Mouse (Mus musculus) left cerebral cortex, postnatal 4 days (tissue): ENCODE measurements around the gene Dll4. TPM values are rescaled to one million over a fixed set of nuclear protein-coding genes. Genes with fewer than 3 reads are reported as not detected.

Experiments
- DNase-seq: peaks from one replicate; pipeline ENCODE4 v3.0.0-alpha.2; 2022
- intact Hi-C: fragments of 180-260 bp; cut with DNase I; formaldehyde crosslinking; loops from one replicate; pipeline ENCODE4 v1.15.1; 2025
- total RNA-seq, 2 experiments: library from RNA; stranded (reverse); gene quantifications; 2 replicates each; pipeline ENCODE4 v1.2.3; 2021

The Dll4 gene
- total RNA-seq, 2 experiments from 2014 or later: 5.3 to 6.8 TPM

DNA sequence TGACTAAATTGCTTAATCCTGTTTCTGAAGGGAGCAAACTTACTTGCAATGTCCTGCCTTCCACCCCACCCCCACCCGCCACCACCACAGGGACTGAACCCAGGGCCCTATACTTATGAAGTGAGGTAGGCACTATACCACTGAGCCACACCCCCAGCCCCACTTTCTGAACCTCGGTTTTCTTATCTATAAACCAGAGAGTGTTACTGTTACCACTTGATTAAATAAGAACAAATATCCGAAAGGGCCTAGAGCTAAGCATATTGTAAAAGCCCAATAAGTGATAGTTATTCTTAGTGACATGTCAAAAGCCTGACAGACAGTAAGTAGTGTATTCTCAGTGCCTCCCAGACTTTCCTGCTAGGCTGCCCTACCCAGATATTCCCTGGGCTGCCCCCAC, 21.2 kb upstream of the Dll4 start:
- intact Hi-C loops: no loop called here
- no peak for DNase-seq

DNA sequence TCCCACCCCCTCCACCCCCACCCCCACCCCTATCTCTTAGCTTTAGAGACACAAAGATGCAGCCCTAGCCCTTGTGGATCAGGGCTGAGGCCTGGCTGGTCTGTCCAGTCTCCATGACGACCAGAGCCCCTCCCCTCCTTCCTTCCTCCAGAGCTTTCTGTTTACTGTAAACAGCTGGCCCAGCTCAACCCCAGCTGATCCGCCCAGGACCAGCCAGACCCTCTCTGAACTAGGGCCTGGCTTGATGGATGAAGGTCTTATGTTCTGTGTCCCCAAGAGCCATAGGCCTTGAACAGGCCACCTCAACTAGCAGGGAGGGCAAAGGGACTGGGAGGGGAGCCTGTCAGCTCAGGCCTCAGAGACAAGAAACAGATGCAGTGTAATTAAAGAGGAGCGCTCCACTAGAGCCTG, 20.8 kb upstream of the Dll4 start:
- intact Hi-C loops: no loop called here

DNA sequence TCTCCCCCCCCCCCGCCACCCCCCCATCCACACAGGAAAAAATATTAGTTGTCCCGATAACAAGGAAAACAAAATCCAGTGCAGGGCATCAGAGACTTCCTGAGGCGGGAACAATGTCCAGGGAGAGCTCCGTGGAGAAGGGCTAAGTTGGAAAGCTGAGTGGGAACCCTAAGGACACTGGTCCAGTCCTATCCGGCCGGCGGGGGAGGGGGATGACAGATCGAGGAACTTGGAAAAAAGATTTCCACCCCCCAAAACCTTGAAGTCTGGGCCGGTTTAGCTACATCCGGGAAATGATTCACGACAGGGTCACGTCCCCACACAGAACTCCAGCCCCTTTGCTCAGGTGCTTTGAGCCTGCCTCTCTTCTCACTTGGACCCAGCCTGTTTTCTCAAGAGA, 14.0 kb upstream of the Dll4 start:
- intact Hi-C loops: no loop called here
- DNase-seq: no peak

More for the DNA sequence above, 20.8 kb upstream of the Dll4 start:
- no peak for DNase-seq

DNA sequence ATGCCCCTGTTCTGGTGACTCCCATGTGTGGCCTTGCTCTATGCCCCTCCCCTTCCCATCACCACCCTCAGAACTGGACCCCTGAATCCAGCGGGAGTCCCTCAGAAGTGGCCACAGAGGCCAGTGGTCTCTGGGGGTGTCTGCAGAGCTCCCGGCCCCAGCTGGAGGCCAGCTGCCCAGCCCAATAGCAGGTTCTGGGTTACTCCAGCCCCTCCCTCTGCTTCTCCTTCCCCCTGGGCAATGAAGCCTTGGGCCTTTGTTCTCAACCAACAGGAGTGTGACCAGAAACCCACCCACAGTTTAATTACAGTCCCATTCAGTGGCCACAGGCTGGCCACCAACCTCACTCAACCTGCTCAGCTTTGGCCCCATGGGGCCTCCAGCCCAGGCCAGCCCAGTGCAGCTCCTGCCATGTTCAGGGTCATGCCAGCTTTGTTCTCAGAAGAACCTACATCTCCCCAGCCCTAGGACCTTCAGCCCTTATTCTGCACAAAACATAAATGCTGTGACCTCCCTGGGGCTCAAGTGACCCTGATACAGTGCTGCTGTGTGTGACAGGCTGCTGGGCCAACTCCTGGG, 13.1 kb upstream of the Dll4 start:
- no peak for DNase-seq
- intact Hi-C loops: no loop called here

DNA sequence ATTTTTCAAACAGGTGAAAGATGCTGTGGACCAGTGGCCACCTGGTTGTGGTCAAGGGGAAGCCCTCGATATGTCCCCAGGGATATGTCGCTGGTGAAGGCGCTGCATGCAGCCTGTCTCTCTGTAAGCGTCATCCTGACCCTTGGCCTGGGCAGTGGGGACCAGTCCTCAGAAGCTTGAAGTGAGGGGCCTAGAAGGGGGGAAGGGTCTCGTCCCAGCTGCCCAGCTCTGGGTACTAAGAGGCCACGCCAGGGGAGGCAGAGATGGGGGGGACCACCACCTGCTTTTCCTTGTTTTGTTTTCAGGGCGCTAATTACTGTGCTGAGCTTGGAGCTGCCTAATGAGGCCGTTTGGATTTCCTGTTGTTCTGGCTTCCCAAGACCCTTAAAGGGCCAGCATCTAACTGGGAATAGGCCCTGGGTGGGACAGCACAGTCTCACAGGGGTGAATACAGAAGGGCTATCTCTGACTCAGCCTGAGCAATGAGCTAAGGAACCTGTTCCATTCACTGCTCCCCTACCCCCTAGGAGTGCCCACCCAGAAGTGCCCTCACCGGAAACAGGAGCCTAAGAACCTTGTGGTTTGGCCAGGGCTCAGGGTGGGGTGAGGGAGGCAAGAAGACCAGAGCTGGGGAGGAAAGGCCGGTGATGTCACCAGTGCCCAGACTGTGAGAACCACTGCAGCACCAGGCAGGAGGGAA, 11.7 kb upstream of the Dll4 start:
- DNase-seq: no peak
- intact Hi-C loops: no loop called here

DNA sequence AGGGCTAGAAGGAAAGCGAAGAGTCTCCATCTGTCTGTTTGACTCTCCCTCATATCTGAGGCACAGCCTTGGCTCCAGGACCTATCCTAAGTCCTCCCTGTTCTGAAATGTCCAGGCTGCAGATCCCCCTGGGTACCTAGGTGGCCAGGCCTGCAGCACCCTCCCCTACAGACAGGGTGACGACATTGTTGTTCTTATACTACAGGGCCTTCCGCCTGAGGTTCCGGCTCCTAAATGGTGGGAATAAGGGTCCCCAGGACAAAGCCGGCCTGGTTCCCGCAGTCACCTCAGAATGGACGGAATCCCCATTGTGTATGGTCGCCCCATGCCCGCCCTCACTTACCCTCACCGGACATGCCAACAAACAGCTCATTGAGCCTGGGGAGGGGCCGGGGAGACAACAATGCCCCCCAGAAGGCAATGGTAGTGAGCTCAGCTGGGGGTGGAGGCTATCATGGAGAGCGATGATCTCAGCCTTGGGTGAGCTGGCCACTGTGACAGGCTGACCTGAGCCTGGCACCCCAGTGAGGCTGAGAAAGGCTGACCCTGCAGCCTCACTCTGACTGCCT, 10.8 kb upstream of the Dll4 start:
- no peak for DNase-seq
- intact Hi-C loops: no loop called here

DNA sequence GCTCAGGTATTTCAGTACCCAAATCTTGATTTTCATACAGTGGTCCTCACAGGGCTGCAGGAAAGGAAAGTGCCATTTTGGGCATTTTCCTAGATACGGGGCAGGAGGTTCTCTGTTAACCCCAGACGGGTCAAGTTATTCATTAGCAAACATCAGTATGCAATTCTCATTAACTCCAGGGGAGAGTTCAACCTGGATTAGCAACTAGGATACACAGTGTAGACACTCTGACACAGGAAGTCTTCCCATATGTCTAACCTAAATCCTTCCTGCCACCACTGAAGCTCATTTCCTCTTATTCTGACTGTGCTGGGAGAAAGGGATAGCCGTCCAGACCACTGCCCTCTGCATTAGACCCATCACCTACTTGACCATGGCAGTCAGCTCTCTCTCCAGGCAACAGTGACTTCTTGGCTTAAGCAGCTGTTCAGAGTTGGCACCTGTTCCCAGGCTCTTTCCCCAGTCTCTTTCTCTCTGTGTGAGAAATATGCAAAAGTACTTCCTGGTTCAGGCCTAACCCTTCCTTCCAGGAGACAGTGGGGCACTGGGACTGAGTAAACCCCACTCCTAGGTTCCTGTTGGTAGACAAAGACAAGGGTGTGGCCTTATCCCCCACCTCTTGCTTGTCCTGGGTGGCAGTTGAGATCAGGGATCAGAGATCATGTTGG, 7.4 kb upstream of the Dll4 start:
- no peak for DNase-seq
- intact Hi-C loops: no loop called here

DNA sequence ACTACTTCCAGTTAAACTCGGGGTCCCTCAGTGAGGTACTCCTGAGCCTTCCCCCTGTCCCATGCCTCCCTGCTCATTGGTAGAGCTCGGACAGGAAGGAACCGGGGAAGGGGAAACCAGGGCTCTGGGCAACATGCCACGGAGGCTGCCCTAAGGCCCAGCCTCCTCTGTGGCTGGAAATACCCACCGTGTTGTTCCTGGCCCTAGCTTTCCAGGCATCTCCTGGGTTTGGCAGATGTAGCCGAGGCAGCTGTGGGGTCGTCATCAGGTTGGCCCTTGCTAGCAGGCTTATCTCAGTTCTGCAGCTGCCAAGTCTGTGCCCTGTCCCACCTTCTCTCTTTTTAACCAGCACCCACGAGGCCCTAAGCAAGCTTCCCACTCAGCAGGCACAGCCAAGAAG, 5.0 kb upstream of the Dll4 start:
- DNase-seq: no peak
- intact Hi-C loops: no loop called here

DNA sequence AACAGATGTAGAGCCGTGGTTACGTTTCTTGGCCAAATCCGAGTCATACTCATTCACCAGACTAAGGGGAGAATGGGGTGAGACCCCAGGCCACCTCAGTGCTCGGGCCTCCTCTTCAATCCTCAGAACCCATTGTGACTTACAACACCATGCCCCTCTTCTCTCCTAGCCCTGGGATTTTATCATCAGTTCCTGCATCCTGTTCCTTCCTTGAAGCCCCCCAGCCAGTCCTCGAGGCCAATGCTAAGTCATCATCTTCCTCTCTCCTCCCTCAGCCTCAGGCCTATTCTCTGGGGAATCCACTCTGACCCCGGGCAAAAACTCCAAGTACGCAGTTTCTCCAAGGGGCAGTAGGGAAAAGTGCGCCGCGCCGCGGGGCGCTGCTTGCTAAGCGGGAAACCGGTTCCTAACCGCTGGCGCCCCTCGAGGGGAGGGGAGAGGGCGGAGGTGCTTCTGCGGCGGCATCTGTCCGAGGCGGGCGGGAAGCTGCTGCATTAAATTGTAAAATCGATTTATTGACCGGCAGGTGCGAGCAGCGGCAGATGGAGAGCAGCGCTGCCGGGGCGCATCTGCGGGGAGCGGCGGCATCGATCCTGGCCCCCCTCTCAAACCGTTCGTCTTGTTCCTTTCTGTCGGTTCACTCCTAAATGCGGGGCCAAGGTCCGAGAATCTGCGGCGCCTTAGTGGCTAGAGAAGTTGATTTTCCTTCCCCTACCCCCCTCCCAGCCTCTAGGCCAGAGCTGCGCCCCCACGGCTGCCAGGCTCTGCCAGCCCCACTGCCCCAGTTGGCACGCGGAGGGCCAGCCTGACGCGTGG, 3.6 kb upstream of the Dll4 start:
- intact Hi-C loops: no loop called here
- DNase-seq: no peak

DNA sequence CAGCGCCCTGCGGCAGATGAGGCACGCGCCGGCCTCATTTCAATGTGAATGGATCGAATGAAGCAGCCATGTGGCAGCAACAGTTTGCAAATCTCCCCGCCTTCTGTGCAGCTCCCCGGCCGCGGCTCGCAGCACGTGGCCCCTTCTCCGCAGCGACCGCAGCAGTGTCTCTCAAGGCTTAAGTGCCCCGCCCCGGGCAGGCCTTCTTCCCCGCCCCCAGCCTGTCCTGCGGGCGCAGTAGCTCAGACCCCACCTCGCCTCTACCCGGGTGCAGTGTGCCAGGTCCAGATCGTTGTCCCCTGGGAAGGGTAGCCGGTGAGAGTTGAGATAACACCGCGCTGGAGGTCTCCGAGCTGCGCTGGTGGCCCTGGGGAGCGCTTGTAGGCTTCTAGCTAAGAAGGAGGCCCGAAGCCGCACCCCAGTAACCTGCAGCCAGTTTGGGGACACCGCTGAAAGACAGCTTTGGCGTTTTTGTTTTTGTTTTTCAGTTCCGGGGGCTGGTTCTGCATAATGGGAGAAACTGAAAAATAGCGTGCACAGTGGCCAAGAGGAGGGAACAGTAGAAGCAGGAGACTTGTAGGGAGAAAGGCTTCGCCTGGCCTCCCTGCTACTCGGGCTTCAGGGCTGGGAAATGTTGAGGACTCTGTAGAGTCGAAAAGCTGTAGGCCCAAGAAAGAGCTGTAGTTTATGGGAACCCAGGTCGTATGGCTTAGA, 2.8 kb upstream of the Dll4 start:
- peak; percentile 80 for DNase-seq
- intact Hi-C loops: no loop called here

DNA sequence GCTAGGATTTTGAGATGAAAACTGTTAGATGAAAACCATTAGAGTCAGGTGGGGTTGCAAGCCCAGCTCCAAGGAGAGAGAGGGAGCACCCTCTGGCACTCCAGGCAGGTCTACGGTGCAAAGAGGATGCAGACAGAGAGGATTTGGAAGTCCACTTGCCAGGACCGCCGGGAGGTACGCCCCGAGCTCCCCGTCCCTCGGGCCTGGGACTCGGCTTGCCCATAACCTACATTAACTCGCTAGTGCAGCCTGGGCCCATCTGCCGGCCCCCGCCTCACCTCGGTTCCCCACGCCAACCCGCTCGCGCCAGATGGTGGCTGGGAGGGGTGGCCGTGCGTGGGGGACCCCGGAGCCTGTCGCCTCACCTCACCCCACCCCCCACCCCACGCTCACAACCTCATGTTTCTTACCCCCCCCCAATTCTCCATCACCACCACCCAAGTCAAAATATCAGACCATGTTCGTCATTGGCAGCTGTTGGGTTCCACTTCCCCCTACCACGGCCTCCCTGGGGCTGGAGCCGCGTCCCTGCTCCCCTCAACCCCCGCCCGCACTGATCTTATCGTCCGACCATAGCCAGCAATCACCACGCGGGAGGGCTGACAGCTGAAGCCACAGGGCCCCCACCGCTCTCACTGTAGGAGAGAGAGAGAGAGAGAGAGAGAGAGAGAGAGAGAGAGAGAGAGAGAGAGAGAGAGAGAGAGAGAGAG, 1.6 kb upstream of the Dll4 start:
- no peak for DNase-seq
- intact Hi-C loops: no loop called here

DNA sequence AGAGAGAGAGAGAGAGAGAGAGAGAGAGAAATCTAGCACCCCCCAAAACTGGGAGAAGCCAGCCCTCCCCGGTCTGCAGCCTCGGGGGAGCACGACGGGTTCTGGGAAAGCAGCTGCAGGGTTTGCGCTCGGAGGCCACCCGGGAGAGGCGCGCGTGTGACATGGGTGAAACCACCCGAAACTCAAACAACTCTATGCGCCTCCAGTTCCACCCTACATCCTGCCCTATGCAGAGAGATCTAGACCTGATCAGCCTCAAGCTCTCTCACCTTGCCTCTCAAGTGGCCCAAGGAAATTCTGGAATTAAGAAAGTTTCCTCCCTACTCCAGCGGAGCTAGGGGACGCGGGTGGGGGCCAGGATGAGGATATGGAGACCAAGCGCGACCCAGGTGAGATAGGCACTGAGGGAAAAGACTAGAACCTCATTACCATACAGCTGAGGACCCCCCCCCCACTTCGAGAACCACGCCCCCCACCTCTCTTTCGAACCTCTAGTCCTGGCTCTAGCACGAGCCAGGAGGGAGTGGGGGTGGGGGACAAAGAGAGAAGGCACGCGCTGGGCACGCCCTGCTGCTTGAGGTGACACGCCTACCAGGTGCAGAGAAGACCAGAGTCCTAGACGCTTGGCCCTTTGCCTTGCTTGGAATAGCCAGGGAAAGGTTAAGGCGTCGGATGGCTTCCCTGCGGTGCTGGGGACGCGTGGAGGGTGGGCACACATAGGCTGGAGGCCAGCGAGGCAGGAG, 837 bp upstream of the Dll4 start:
- intact Hi-C loops: no loop called here
- no peak for DNase-seq

DNA sequence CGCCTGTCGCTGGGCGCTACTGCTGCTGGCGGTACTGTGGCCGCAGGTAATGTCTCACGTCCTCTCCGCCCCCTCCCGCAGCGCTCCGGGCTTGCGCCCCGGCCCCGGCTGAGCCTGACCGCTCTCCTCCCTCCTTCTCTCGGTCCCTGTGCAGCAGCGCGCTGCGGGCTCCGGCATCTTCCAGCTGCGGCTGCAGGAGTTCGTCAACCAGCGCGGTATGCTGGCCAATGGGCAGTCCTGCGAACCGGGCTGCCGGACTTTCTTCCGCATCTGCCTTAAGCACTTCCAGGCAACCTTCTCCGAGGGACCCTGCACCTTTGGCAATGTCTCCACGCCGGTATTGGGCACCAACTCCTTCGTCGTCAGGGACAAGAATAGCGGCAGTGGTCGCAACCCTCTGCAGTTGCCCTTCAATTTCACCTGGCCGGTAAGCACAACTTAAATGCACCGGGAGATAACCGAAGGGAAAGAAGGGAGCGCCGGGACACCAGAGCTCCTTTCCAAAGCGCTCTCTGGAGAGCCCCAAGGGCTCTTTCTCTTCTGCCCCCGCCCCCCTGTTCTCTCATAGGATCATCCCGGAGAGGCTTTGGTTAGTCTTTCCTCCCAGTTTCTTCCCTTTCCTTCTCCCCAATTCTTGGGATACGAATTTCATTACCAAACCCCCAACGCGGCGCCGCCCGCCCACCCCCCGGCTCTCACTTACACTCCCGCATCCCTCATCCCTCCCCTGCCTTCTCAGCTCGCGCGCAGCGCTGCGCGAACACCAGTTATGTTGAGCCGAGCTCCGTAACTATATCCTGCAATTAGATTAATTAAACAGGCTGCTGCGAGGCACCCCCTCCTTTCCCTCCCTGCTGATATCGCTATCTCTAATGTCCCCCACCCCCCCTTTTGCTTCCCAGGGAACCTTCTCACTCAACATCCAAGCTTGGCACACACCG, 847 bp downstream of the Dll4 start:
- no peak for DNase-seq
- intact Hi-C loops: no loop called here

DNA sequence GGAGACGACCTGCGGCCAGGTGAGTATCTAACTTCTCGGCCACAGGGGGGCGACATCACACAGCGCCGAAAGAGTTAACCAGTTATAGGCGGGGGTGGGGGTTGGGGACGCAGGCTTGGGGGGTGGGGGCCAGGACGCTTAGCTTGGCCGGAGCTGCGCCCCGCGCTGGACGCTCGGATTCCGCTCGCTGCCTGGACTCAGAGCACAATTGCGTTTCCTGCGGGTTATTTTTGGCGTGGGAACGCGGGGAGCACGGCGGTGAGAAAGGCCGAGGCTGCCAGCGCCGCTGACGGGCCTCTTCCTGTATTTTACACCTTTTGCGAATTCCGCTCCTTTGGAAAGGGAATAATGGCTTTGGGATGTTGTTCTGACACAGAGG, 1.5 kb downstream of the Dll4 start:
- intact Hi-C loops: no loop called here
- DNase-seq: peak; percentile 65

DNA sequence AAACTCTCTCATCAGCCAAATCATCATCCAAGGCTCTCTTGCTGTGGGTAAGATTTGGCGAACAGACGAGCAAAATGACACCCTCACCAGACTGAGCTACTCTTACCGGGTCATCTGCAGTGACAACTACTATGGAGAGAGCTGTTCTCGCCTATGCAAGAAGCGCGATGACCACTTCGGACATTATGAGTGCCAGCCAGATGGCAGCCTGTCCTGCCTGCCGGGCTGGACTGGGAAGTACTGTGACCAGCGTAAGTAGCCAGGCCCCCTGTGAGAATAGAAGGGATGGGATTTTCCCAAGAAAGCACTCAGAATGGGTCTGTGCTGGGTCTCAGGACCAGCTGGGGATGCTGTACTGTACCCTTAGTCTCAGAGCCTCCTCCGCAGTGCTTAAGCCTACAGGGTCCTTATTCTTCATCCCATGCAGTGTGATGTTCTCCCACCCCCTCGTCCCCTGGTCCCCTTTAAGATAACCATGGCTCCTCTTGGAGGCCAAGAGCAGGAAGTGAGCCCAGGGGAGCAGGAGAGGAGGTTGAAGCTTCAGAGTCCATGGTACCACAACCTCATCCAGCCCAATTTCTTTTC, 2.5 kb downstream of the Dll4 start:
- intact Hi-C loops: no loop called here
- no peak for DNase-seq

DNA sequence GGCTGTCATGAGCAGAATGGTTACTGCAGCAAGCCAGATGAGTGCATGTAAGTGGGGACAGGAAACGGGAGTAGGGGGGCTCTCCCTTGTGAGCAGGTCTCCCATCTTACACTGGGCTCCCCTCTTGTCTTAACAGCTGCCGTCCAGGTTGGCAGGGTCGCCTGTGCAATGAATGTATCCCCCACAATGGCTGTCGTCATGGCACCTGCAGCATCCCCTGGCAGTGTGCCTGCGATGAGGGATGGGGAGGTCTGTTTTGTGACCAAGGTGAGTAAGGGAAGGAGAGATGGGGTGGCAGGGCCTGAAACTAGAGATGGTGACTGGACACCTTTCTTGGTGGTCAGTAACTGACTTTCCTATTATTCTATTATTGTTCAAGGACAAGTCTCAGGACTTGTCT, 3.0 kb downstream of the Dll4 start:
- DNase-seq: no peak
- intact Hi-C loops: no loop called here

DNA sequence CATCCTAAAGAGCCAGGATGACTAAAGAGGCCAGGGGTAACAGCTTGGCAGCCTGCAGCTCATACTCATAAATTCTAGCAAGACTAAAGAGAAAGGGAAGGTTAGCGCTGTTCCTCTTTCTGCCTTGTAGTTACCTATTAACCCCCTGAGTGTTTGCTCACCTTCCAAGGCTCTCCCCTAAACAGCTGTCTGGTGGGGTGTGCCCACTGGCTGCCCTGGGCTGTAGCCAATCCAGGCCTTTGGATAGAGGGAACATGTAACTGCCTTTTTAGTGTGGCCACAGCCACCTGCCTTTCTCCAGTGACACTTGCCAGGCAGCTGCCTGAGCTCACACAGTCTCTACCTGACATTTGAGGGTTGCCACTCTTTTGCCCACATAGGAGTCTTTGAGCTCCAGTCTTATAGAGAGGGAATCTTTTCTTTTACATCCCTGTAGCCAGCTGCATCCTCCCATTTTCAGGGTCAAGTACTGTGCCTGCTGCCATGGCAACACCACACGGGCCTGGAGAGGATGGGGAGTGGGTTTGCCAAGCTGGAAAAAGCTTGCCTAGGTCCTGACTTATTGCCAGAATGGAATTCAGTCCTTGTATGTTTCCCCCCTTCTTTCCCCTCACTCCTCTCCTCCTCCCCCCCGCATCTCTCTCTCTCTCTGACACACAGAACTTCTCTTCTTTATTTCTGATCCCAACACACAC, 3.7 kb downstream of the Dll4 start:
- intact Hi-C loops: no loop called here
- peak; percentile 43 for DNase-seq
